Mouse (Mus musculus) lung, postnatal 14 days (tissue): ENCODE results near the gene Dlx6.

Experiments used
- DNase-seq: peaks from one replicate; pipeline ENCODE4 v3.0.0; 2021

Gene Dlx6

GRCm38 (mm10) chr6:6863160-6863870 lies at the start of gene Dlx6:
Gene Dlx6 (plus strand): TSS chr6:6863334.
- DNase-seq, result no peak

- no peak for DNase-seq
Observed at GRCm38 (mm10) chr6:6816821-6817220, 46.3 kb upstream of the Dlx6 start.

GRCm38 (mm10) chr6:6818036-6818788 lies 44.9 kb upstream of the Dlx6 start:
- no peak for DNase-seq

- DNase-seq, result no peak
Observed at GRCm38 (mm10) chr6:6819134-6819533, 44.0 kb upstream of the Dlx6 start.

GRCm38 (mm10) chr6:6825313-6825712 lies 37.8 kb upstream of the Dlx6 start:
- no peak for DNase-seq

DNA sequence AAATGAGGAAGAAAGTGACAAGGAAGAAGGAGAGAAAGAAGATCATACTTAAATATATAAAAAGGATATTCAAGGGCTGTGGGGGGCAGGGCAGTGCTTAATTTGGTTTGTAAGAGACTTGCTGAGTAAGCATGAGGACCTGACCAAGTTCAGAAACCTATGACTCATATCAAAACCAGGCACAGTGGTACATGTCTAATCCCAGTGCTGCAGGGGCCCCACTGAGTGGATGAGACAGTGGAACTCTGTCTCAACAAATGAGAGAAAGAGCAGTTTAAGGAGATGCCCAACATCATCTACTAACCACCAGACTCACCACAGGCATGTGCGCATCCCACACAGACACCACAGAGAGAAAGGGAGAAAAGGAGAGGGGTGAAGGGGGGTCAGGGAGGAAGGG lies 36.3 kb upstream of the Dlx6 start:
- no peak for DNase-seq

GRCm38 (mm10) chr6:6830446-6830845 lies 32.7 kb upstream of the Dlx6 start:
- DNase-seq, result no peak

DNA sequence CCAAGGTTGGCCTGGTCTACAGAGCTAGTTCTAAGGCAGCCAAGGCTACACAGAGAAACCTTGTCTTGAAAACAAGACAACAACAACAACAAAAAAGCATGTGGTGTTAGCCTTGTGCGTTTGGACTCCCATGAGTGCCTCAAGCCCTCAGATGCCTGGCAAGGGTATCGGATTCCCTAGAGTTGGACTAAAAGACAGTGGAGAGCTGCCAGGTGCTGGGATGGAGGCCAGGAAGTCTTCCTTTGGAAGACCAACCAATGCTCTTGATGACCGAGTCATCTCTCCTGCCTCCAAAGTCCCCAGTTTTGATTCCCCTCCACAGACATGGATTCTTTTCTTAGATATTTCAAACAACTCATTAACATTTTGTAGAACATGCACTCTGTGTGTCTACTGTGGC lies 29.8 kb upstream of the Dlx6 start:
- DNase-seq, result no peak

DNA sequence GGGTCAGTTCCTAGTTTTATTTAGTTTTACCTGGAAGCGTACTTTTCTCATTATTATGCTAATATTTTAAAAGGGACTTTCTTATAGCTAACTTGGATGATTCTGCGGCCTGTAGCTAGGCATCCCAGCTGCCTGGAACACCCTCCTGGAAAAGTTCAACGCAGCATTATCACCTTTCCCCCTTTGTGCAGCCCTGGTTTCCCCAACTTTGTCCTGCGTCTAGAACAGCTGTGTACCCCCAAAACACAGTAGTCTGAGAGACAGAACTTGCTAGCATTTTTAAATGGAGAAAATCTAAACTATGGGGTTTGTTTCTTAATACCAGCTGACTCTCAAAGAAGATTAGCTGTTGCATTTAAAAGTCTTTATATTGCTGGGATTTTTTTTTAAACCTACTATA lies 14.6 kb upstream of the Dlx6 start:
- DNase-seq, result no peak

GRCm38 (mm10) chr6:6849744-6850143 lies 13.4 kb upstream of the Dlx6 start:
- DNase-seq, result no peak

DNA sequence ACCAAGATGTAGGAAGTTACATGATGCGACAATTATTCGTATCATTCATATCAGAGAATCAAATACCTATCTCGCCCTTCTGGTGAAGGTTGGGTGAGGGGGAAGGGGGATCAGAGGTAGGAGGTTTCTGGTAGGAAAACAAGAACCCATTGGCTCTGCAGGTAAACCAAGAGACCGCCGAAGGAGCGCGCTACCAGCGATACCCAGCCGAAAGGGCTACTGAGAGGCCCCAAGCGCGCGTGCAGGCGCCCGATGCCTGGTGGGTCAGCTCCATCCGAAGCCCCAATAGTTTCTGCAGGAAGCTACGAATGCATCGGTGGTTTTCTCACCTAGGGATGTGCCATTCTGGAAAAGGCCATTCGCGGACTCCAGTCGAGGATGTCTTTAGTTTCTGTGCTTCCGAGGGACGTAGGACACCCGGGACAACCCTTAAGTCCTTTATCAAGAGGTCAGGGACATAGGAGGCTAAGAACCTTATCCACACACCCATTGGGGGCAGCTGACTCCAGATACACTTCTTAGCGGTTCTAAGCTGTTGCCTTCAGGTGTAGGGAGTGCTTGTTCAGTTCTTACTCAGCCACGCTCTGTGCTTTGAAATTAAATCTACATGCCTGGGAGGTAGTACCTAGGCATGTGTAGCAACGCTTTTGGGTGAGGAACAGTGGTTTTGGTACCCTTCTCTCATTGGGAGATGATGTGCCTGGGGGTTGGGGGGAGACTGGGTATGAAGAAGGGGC lies 12.6 kb upstream of the Dlx6 start:
- DNase-seq, result no peak

GRCm38 (mm10) chr6:6851166-6851565 lies 12.0 kb upstream of the Dlx6 start:
- DNase-seq, result no peak

- DNase-seq, result no peak
Observed at GRCm38 (mm10) chr6:6852944-6853343, 10.2 kb upstream of the Dlx6 start.

DNA sequence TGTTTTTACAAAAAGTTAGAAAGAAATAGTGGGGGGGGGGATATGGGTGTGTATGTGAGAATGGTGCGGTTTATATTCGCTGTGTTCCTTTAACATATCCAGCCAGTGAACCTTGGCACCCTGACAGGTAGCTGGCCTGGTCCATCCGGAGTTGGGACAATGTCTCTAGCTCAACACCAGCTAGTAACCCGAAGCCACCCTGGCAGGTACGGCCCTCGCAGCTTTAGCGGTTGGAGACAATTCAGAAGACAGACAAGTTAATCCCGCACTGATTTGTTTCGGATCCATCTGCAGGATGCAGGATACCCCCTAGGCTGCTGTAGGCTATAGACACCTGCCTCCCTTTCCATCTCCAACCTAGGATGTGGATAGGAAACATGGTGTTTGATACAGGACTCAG lies 9.0 kb upstream of the Dlx6 start:
- no peak for DNase-seq

DNA sequence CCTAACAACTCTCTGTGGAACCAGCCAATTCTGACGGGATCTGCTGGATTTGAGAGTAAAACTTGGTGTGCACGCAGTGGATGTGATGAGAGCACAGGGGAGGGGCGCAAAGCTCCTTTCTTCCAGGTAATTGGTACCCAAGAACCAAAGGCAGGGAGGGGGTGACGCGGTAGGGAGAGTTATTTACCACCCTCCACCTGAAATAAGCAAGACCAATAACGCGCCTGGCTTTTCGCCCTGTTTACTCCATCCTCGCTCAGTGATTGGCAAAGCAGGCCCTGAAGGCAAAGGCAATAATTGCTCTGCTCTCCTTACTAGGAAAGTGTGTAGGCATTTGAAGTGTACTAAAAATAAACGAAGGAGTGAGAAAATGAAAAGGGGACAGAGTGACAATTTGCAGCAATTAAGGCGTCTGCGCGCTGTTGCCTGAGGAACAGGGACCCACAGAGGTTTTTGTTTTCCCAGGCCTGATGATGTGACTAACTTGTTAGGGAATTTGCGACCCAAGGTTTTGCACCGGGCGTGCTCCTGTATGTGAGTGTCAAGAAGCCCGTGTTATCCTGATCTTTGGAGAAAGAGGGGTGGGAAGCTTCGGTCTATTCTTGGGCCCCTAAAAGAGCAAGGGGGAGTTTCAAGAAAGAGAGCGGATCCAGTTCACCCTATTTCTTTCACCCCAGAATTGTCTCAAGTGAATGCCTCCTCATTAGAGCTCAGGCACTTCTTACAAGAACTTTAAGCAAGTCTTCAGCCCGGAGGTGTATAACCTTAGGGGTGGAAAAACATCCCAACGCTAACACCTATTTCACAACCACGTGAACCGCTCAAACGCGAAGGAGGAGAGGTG lies 8.0 kb upstream of the Dlx6 start:
- no peak for DNase-seq

DNA sequence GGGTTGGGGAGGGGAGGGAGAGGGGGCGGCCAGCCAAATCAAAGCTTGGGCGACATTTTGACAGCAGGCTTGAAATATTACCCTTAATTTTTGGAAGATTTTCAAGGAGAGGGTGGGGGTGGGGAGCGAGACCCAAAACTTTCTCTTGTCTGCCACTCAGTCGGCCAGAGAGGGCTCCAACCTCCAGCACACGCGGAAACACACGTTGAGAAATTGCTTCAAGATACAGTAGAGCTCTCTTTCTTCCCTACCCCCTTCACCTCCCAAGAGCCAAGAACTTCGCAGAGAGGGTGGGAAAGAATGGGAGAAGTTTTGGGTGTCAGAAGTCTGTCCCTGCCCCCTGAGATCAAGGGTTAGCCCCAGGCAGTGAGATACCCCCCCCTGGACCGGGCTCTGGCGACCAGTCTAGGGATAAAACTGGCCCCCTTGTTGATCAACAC lies 7.4 kb upstream of the Dlx6 start:
- no peak for DNase-seq

DNA sequence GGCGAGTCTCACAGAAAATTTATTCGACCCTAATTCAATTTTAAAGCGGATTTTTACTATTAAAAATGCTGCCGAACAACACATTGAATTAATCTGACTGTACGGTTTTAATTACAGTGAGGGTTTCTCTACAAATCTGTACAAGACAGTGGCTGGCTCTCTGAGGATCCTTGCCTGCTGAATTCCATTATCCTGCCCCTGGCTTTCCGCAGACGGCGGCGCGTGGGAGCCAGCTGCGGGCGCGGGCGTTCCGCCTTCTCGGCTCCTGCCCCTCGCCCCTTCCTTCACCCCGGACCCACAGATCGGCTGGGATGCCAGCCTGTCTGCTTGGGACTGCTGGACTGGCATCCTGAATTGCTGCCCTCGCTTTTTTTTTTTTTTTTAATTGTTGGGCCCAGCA lies 6.8 kb upstream of the Dlx6 start:
- no peak for DNase-seq

- no peak for DNase-seq
Observed at GRCm38 (mm10) chr6:6856881-6857280, 6.3 kb upstream of the Dlx6 start.

DNA sequence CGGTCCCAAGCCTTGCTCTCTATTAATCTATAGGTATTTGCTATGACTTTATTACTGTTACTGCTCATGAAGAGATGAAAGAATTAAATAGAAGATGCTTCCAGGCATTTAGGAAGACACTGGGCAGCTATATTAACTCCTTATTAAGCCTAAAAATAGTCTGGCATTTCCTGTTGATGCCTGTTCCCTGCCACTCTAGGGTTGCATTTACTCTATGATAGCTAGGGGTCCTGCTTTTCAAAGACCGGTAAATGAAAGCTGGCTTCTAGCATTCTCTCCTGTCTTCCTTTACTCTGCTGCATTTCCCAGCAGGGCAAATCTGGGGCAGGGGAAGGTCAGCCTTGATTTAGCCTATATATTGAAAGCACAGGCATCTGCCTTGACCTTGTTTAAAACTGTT lies 5.4 kb upstream of the Dlx6 start:
- no peak for DNase-seq

DNA sequence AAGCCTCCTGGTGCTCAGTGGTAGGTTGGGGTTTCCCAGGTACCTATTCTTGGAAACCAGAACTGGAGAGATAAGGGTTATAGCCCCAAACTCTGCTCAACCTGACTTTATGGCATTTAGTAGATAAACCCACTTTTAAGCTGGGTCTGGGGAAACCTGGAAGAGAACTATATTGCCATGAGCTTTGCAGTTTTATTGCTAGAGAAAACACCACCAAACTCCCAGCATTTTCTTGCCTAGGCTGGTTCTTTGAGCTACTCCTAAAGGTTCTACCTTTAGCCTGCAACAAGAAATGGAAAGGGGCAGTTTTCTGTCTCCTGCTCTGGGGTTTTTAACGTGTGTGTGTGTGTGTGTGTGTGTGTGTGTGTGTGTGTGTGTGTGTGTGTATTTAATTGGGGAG lies 4.6 kb upstream of the Dlx6 start:
- DNase-seq, result no peak

GRCm38 (mm10) chr6:6859111-6859949 lies 3.8 kb upstream of the Dlx6 start:
- DNase-seq, result no peak

GRCm38 (mm10) chr6:6859950-6860410 lies 3.2 kb upstream of the Dlx6 start:
- DNase-seq, result no peak
